Mouse (Mus musculus) olfactory bulb, adult 2 months (tissue): ENCODE results near the gene Fasn. TPM values are rescaled to one million over a fixed set of nuclear protein-coding genes. Genes with fewer than 3 reads are reported as not detected.

ENCODE experiments used
- H3K27ac ChIP-seq: fragments of 200-500 bp; 2 replicates; pipeline ENCODE4 v1.5.1; 2012; ENCODE audit warnings: low read depth, low read length; ENCODE audit not compliant: insufficient read depth
- H3K4me1 ChIP-seq: fragments of 200-500 bp; 2 replicates; pipeline ENCODE4 v1.6.1; 2012; ENCODE audit warnings: low read length; ENCODE audit not compliant: control insufficient read depth, insufficient read depth
- H3K4me3 ChIP-seq: fragments of 200-500 bp; 2 replicates; pipeline ENCODE4 v1.5.1; 2012; ENCODE audit warnings: mild to moderate bottlenecking, low read depth, low read length, moderate library complexity; ENCODE audit not compliant: insufficient read depth
- CTCF ChIP-seq: fragments of 200-500 bp; IDR thresholded peaks from 2 replicates; pipeline ENCODE4 v1.5.1; 2012; ENCODE audit warnings: low read depth, mild to moderate bottlenecking, low read length, moderate library complexity; ENCODE audit not compliant: insufficient read depth
- POLR2A ChIP-seq: fragments of 200-500 bp; IDR thresholded peaks from 2 replicates; pipeline ENCODE4 v1.6.1; 2012; ENCODE audit warnings: mild to moderate bottlenecking, low read depth, low read length, moderate library complexity; ENCODE audit not compliant: insufficient read depth
- WGBS: fragments of 180-500 bp; shearing (Covaris S2); methylation state at CpG from one replicate; pipeline ENCODE4 v1.1.7; 2018; 5-methylcytosine and 5-hydroxymethylcytosine counted together
- polyA plus RNA-seq: library from polyadenylated mRNA; stranded (reverse); fragments of >200 nt; gene quantifications from 2 replicates; pipeline ENCODE4 v1.2.4, GENCODE M21; 2012; ENCODE audit warnings: low replicate concordance; ENCODE audit not compliant: missing spikeins, insufficient read depth, insufficient read length

Gene Fasn
- polyA plus RNA-seq, 1 experiment, result not detected

DNA sequence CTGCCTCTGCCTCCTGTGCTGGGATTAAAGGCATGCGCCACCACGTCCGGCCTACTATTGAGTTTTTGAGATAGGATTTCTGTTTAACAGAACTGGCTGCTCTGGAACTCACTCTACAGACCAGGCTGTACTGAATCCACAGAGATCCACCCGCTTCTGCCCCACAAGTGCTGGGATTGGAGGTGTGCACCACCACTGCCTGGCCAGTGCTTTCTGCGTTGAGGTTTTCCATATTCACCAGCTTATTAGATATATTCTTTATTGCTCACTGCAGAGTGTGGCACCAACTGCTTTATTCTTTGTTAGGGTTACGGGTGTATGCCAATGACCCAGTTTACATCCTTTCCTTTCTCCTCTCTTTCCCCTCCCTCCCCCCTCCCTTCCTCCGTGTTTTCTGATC, 20.1 kb downstream of the Fasn start:
- H3K27ac ChIP-seq, result no peak overlapping the region
- 79% methylated on average over 7 of the region's 7 CpGs for WGBS
- TF ChIP-seq POLR2A (no peak), CTCF (no peak)
- no peak overlapping the region for H3K4me3 ChIP-seq
- H3K4me1 ChIP-seq, result no peaks in the 10 kb centered on the region

DNA sequence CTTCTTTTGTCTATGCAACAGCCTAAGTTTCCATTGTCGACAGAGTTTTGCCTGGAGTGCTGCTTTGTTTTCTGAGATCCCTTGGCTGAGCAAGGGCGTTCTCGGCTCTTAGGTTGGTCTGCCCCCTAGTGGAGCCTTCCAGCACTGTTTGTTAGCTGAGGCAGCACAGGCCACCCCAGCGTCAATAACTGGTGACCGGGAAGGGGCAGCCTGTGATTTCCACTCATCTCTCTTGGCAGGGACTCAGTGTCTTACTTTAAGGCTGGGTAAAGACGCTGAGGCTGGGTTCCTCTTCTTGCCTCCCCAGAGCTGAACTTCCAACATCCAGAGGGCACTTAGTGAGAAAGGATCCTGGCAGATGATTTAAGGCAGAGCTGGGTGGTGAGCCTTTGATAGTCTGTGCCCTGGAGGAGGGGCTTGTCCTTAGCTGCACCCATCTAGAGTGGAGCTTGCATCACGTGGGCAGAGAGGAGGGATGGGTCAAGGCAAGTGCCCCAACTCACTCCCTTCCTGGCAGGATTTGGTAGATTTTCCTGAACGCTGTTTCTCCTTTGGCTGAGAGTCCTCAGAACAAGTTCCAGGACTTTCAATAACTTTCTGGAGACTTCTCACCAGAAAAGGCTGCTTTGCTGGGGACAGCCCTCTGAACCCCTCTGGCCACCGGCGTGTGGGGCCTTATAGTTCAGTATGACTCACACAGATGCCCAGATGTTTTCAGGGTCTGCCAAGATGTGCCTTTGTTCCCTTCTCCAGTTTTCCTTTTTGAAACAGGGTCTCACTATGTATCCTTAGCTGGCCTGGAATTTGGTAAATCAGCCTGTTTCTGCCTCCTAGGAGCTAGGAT, 24.1 kb downstream of the Fasn start:
- TF ChIP-seq CTCF, result peak; percentile 73
- TF ChIP-seq POLR2A, result no peak
- H3K27ac ChIP-seq, result peak overlapping the region; percentile 38

DNA sequence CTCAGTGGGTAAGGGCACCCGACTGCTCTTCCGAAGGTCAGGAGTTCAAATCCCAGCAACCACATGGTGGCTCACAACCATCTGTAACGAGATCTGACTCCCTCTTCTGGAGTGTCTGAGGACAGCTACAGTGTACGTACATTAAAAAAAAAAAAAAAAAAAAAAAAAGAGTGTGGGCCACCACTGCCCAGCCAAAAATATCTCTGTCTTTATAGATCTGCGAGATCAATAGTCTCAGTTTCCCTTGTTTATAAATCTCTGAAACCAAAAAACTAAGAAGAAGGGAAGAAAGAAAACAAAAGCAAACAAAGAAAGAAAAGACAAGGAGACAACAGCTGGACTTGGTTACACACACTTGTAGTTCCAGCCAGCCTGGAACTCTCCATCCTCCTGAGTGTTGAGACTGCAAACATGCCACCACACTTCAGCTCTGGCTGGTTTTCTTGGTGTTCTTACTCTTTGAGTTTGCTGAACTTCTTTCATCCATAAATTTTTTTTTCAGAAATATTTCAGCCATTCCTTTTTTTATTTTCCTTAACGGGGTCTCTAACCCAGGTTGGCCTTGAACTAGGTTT, 24.9 kb downstream of the Fasn start:
- no peak overlapping the region for H3K27ac ChIP-seq
- no peak overlapping the region for H3K4me3 ChIP-seq
- WGBS, result 65% methylated on average over 6 of the region's 6 CpGs
- H3K4me1 ChIP-seq, result peaks cover 11% of the 10 kb centered on the region
- TF ChIP-seq CTCF (no peak), POLR2A (no peak)

More for the DNA sequence above, 24.1 kb downstream of the Fasn start:
- WGBS, result 7% methylated on average over 10 of the region's 10 CpGs
- H3K4me1 ChIP-seq, result peaks cover 5% of the 10 kb centered on the region
- no peak overlapping the region for H3K4me3 ChIP-seq

DNA sequence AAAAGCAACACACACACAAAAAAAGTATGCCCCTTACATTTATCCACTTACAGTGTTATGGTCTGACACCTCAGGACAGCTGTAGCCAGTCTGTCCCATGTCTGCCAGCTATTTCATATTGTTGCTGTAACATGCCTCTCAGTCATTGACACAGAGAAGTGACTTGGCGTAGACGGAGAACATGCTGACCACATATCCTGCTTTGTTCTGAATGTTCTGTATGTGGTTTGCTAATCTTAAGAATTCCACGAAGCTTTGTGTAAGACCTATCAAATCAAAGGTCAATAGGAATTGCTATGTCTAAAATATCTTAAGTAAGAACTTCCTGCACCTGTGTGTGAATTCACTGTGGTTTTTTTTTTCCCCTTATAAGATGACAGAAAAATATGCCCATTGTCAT, 26.1 kb downstream of the Fasn start:
- 85% methylated on average over 3 of the region's 3 CpGs for WGBS
- Histone ChIP-seq H3K4me1 (peaks cover 11% of the 10 kb centered on the region), H3K27ac (no peak overlapping the region), H3K4me3 (no peak overlapping the region)
- no peak for TF ChIP-seq POLR2A
- TF ChIP-seq CTCF, result no peak

GRCm38 (mm10) chr11:120796614-120796946, 27.8 kb downstream of the Fasn start:
- 16% methylated on average over 8 of the region's 8 CpGs for WGBS
- TF ChIP-seq POLR2A, result no peak
- TF ChIP-seq CTCF, result no peak
- Histone ChIP-seq H3K27ac (peak overlapping the region; percentile 66), H3K4me3 (no peak overlapping the region; the same call in 1 of the 2 replicates), H3K4me1 (peaks cover 11% of the 10 kb centered on the region)

- TF ChIP-seq CTCF (0 out of 2 replicates have a peak, but pooled peaks have one; percentile 4), POLR2A (peak; percentile 95)
- Histone ChIP-seq H3K4me3 (peak within 1 kb of the TSS; percentile 89), H3K4me1 (peaks cover 11% of the 10 kb centered on the region), H3K27ac (peak within 1 kb of the TSS; percentile 66)
- 2% methylated on average over 59 of the region's 59 CpGs for WGBS
These were observed 28.4 kb downstream of the Fasn start, which contains the start of gene Dus1l for GRCm38 (mm10) chr11:120795756-120796613. Gene Dus1l, minus strand, starts transcription at chr11:120796403.

DNA sequence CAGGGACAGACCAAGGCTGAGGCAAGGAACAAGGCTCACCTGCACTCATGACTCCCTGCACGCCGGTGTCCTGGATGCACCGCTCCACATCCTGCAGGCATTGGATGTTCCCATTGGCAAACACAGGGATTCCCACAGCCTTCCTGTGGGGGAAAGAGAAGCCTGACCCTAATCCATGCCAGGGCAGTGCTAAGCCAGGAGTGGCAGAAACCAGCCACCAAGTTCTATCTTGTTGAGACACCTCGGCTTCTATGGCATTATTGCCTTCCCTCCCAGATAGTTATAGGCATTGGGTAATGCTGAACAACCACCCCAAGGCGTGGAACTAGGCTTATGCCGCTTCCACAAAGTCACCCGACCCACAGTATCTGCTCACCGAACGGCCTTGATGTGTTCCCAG, 31.7 kb downstream of the Fasn start:
- WGBS, result 95% methylated on average over 9 of the region's 9 CpGs
- TF ChIP-seq POLR2A (no peak), CTCF (no peak)

GRCm38 (mm10) chr11:120789810-120790209, 34.5 kb downstream of the Fasn start:
- peaks cover 13% of the 10 kb centered on the region for H3K4me1 ChIP-seq
- TF ChIP-seq CTCF (no peak), POLR2A (no peak)
- H3K27ac ChIP-seq, result no peak overlapping the region
- no peak overlapping the region for H3K4me3 ChIP-seq
- WGBS, result 83% methylated on average over 3 of the region's 3 CpGs

More for the DNA sequence above, 31.7 kb downstream of the Fasn start:
- no peak overlapping the region for H3K27ac ChIP-seq
- H3K4me1 ChIP-seq, result peaks cover 11% of the 10 kb centered on the region
- H3K4me3 ChIP-seq, result no peak overlapping the region
